Mouse (Mus musculus): ENCODE data around the gene Klf13.

DNA sequence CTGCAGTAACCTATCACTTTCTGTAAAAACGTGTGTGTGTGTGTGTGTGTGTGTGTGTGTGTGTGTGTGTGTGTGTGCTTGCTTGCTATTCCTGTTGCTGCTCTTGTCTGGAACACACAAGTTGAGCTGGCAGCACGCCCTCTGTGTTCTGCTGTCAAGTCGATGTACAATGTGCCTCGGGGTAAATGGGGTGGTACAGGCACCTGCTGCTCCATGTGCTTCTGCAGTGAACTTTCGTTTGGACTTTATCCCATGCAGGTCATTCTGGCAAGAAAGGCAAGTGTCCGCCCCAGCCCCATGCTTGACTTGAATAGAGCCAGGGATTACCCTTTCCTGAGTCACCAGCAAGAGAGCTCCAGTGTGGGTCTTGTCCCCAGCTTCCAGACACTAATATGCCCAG is 21.0 kb downstream of the Klf13 start:
- TF ChIP-seq EP300 (IDR thresholded peaks at IDR 0.05) (no peak), CTCF (IDR thresholded peaks at IDR 0.05) (no peak)
